Mouse (Mus musculus): ENCODE data around the gene Umps.

DNA sequence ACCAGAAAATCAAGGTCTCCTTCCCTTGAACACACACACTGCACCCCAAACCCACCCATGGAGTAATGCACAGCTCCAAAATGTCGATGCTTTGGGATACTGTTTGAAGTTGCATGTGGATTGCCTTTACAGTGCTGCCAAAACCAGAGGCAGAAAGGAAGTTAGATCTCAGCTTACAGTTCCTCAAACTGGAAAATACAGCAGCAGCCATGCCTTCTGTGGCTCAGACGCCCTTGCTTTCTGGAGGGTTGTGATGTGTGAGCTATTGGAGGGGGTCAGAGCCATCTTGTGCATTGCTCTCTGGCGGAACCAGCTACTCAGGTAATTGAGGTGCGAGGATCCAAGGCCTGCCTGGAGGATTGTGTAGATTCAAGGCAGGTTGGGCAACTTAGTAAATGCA is 30.0 kb downstream of the Umps start:
- TF ChIP-seq POLR2A (IDR thresholded peaks at IDR 0.05; ENCODE audit: borderline replicate concordance, control insufficient read depth, low read depth, low read length) (no peak), CTCF (IDR thresholded peaks at IDR 0.05; ENCODE audit: control insufficient read depth, insufficient read depth, low read length) (no peak)
